Mouse (Mus musculus) myocyte (in vitro differentiated cells): ENCODE results near the gene Gm10974.

Experiments
- E2F4 ChIP-seq: IDR thresholded peaks from one replicate; pipeline ENCODE4 v1.6.1; 2011; ENCODE audit warnings: mild to moderate bottlenecking, control low read depth, moderate library complexity; ENCODE audit not compliant: insufficient read depth
- MAX ChIP-seq: IDR thresholded peaks from one replicate; pipeline ENCODE4 v1.6.1; 2011; ENCODE audit warnings: low read depth, mild to moderate bottlenecking, control low read depth
- POLR2A ChIP-seq: IDR thresholded peaks from one replicate; pipeline ENCODE4 v1.6.1; 2011; ENCODE audit warnings: low read depth, mild to moderate bottlenecking, control low read depth, moderate library complexity; ENCODE audit not compliant: insufficient read length
- POLR2AphosphoS2 ChIP-seq: IDR thresholded peaks from one replicate; pipeline ENCODE4 v1.6.1; 2011; ENCODE audit warnings: low read depth, control low read depth; ENCODE audit not compliant: insufficient read length
- REST ChIP-seq: IDR thresholded peaks from one replicate; pipeline ENCODE4 v1.6.1; 2011; ENCODE audit warnings: mild to moderate bottlenecking, control low read depth, moderate library complexity; ENCODE audit not compliant: insufficient read depth, insufficient read length
- TCF12 ChIP-seq: IDR thresholded peaks from one replicate; pipeline ENCODE4 v1.6.1; 2011; ENCODE audit warnings: mild to moderate bottlenecking, control low read depth; ENCODE audit not compliant: poor library complexity, insufficient read depth, severe bottlenecking
- USF1 ChIP-seq: IDR thresholded peaks from one replicate; pipeline ENCODE4 v1.6.1; 2011; ENCODE audit warnings: low read depth, mild to moderate bottlenecking, control low read depth, moderate library complexity

DNA sequence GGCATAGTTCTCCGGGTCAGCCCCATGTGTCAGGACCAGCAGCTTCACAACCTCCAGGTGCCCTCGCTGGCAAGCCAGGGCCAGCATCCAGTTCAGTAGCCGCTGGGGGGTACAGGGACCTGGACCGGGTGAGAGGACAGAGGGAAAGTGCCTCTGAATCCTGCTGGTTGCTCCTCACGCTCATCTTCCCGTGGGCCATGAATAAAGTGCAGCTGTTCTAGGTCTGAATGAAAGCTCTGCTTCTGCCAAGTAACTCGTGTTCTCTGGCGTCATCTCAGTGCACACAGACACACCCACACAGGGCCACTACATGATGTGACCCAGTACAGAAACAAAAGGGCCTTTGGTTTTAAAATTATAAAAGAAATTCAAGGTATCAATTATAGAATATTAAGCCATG lies 33.4 kb upstream of the Gm10974 start:
- TF ChIP-seq POLR2A = no peak
- no peak for TF ChIP-seq POLR2AphosphoS2
- no peak for TF ChIP-seq TCF12
- TF ChIP-seq MAX = no peak
- TF ChIP-seq E2F4 = no peak
- no peak for TF ChIP-seq REST
- no peak for TF ChIP-seq USF1
